Mouse (Mus musculus): ENCODE measurements around the gene Nab1.

DNA sequence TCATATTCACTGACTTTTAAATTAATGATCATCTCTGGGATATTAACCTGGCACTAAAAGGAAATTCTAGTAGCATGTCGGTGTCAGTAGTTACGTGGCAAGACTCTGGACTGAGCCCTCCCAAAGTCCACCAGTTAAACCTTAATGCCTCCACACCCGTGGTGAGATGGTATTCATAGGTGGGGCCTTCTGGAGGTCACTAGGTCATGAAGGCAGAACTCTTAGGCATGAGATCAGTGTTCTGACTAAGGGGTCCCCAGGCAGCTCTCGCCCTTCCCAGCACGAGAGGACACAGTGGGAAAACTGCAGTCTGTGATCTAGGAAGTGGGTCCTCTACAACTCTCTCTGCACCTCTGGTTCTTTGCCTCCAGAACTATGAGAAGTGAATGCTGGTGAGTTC, 24.2 kb upstream of the Nab1 start:
- TF ChIP-seq EP300 (IDR thresholded peaks at IDR 0.05; ENCODE audit: low read depth in 1 of 2, low read length in 2 of 2) (no peak), ZNF384 (IDR thresholded peaks at IDR 0.05; ENCODE audit: low read depth, low read length) (no peak), CTCF (IDR thresholded peaks at IDR 0.05 in 2 of 3, conservative IDR thresholded peaks at IDR 0.05 in 1 of 3; ENCODE audit: control insufficient read depth in 1 of 3, insufficient read depth in 1 of 3, low read depth in 2 of 3, low read length in 3 of 3, poor library complexity in 1 of 3, severe bottlenecking in 1 of 3) (no peak), MYB (IDR thresholded peaks at IDR 0.05; ENCODE audit: low read depth, low read length) (no peak), USF2 (IDR thresholded peaks at IDR 0.05; ENCODE audit: borderline replicate concordance in 1 of 2, insufficient read depth in 1 of 2, low read depth in 1 of 2, low read length in 2 of 2) (no peak), TCF12 (IDR thresholded peaks at IDR 0.05; ENCODE audit: low read depth, low read length) (no peak), USF1 (IDR thresholded peaks at IDR 0.05; ENCODE audit: low read depth, low read length) (no peak), TAL1 (IDR thresholded peaks at IDR 0.05; ENCODE audit: low read length) (no peak), E2F4 (IDR thresholded peaks at IDR 0.05; ENCODE audit: borderline replicate concordance, low read depth, low read length) (no peak), ZMIZ1 (IDR thresholded peaks at IDR 0.05; ENCODE audit: low read depth, low read length) (no peak)

Data from MEL (cell line).